ENCODE assay signal across 7 mouse cellular contexts in genomic region chr15:101113176-101113575, GRCm38 (mm10). TPM values are rescaled to one million over a fixed set of nuclear protein-coding genes. Genes with fewer than 3 reads are reported as not detected.
A peak's percentile ranks its signal among the peaks of the same experiment; 100 is the strongest.
DNase-seq lines count a peak whose midpoint lies in the region; ATAC-seq and TF ChIP-seq lines count a peak whose summit lies in the region.

No protein-coding gene starts in this region.

- DNase-seq in 416B (ENCODE audit: low read depth) (peak; percentile 84), CH12.LX (ENCODE audit: extremely low read depth) (no peak), liver (peak; percentile 41)
- DNase-seq in splenic B cell, adult 2 months (ENCODE audit: low read depth, low spot score): peak; percentile 25
- no peak for DNase-seq in right cerebral cortex, postnatal 36 days (ENCODE audit: low spot score in 2 of 2)

- WGBS in heart, embryonic 13.5 days: 60% methylated on average over 8 of the region's 8 CpGs

- H3K9ac ChIP-seq in CH12.LX (ENCODE audit: insufficient read depth, low read depth): no peak overlapping the region
- H3K9ac ChIP-seq in heart, embryonic 13.5 days: no peak overlapping the region

- peaks cover 9% of the 10 kb centered on the region for H3K9me3 ChIP-seq in CH12.LX (replicated peaks; ENCODE audit: low read length)
- peaks cover 4% of the 10 kb centered on the region for H3K9me3 ChIP-seq in heart, embryonic 13.5 days

- no peak for TF ChIP-seq POLR2A in CH12.LX (IDR thresholded peaks at IDR 0.05; ENCODE audit: low read depth, low read length)

- no peak for TF ChIP-seq EP300 in CH12.LX (IDR thresholded peaks at IDR 0.05; ENCODE audit: low read length)

- H3K79me2 ChIP-seq in CH12.LX (replicated peaks; ENCODE audit: control insufficient read depth, extremely low read depth, insufficient read depth, poor library complexity, severe bottlenecking): no peaks in the 10 kb centered on the region

- TF ChIP-seq RAD21 in CH12.LX (IDR thresholded peaks at IDR 0.05; ENCODE audit: low read depth, low read length): no peak

- no peaks in the 10 kb centered on the region for H3K4me1 ChIP-seq in CH12.LX (ENCODE audit: control insufficient read depth in 1 of 2, insufficient read depth in 2 of 2)
- 0 out of 2 replicates have a peak, but pooled peaks cover 2% of the 10 kb centered on the region for H3K4me1 ChIP-seq in heart, embryonic 13.5 days

- dilution Hi-C loops in CH12.LX (cut with MboI; ENCODE audit: extremely low pct_ligation_motif_present, extremely low pct_unique_long_range_greater_than_20kb, low sequenced_read_pairs): no loop called here

- in situ Hi-C loops in CH12.LX (cut with MboI; ENCODE audit: low pct_ligation_motif_present, low pct_unique_long_range_greater_than_20kb, low sequenced_read_pairs): no loop called here

- H3K27ac ChIP-seq in CH12.LX (ENCODE audit: insufficient read depth, low read depth): no peak overlapping the region
- H3K27ac ChIP-seq in heart, embryonic 13.5 days (replicated peaks): peak overlapping the region; percentile 50

- H3K4me3 ChIP-seq in CH12.LX (replicated peaks in 1 of 3; ENCODE audit: low read depth in 2 of 3, low read length in 2 of 3, poor library complexity in 1 of 3): no peak overlapping the region
- no peak overlapping the region for H3K4me3 ChIP-seq in heart, embryonic 13.5 days

- H3K4me2 ChIP-seq in CH12.LX (ENCODE audit: insufficient read depth, low read depth, poor library complexity, severe bottlenecking): no peak overlapping the region
- H3K4me2 ChIP-seq in heart, embryonic 13.5 days: no peak overlapping the region

- no peak for ATAC-seq in heart, embryonic 13.5 days (ENCODE audit: extremely low read depth, insufficient number of reproducible peaks, low FRiP score, low TSS enrichment)
- ATAC-seq in frontal cortex, adult (ENCODE audit: low TSS enrichment): no peak

- no peaks in the 10 kb centered on the region for H3K36me3 ChIP-seq in CH12.LX (replicated peaks in 1 of 2; ENCODE audit: control insufficient read depth in 1 of 2, insufficient read depth in 1 of 2, low read length in 1 of 2)
- no peaks in the 10 kb centered on the region for H3K36me3 ChIP-seq in heart, embryonic 13.5 days
- no peaks in the 10 kb centered on the region for H3K36me3 ChIP-seq in splenic B cell, adult 2 months (ENCODE audit: control insufficient read depth, insufficient read depth, low read length, poor library complexity, severe bottlenecking)

- peaks cover 43% of the 10 kb centered on the region for H3K27me3 ChIP-seq in CH12.LX (replicated peaks)
- H3K27me3 ChIP-seq in heart, embryonic 13.5 days (replicated peaks): peaks cover 14% of the 10 kb centered on the region
- no peaks in the 10 kb centered on the region for H3K27me3 ChIP-seq in splenic B cell, adult 2 months (ENCODE audit: control insufficient read depth, insufficient read depth, low read length, poor library complexity, severe bottlenecking)

- no peak for TF ChIP-seq CTCF in CH12.LX (conservative IDR thresholded peaks at IDR 0.05 in 1 of 2, IDR thresholded peaks at IDR 0.05 in 1 of 2; ENCODE audit: low read depth in 2 of 2, low read length in 2 of 2)

TF ChIP-seq in CH12.LX, 34 proteins besides CTCF, POLR2A, EP300 and RAD21:
- TF ChIP-seq MEF2A (IDR thresholded peaks at IDR 0.05; ENCODE audit: borderline replicate concordance, low read depth, low read length) (no peak), USF1 (IDR thresholded peaks at IDR 0.05; ENCODE audit: low read depth, low read length) (peak; percentile 12; the same call in 1 of the 2 replicates)

RNA-seq across cellular contexts. Expression of gene Ankrd33, which starts 2.4 kb away (rescaled TPM):
- total RNA-seq in CH12.LX (2012; rRNA removed): not detected in 2 replicates
- not detected in 2 replicates for total RNA-seq in CH12.LX (2014; rRNA removed)
- polyA plus RNA-seq in CH12.LX (2012; ENCODE audit: insufficient read length, low read depth): not detected in 2 replicates
- not detected in 2 replicates for polyA plus RNA-seq in heart, embryonic 13.5 days (2015; fragmentation: Nextera tagmentation; extraction: Ambion mirVana)

RNA-seq across cellular contexts. Expression of gene Acvrl1, which starts 15.1 kb away (rescaled TPM):
- total RNA-seq in CH12.LX (2012; rRNA removed) (2.8 and 5.2 TPM in 2 replicates), CH12.LX (2014; rRNA removed) (4.0 and 6.3 TPM in 2 replicates)
- 9.5 and 10.3 TPM in 2 replicates for polyA plus RNA-seq in CH12.LX (2012; ENCODE audit: insufficient read length, low read depth)
- polyA plus RNA-seq in heart, embryonic 13.5 days (2015; fragmentation: Nextera tagmentation; extraction: Ambion mirVana): 7.0 and 7.4 TPM in 2 replicates

RNA-seq across cellular contexts. Expression of gene Fignl2, which starts 34.8 kb away (rescaled TPM):
- total RNA-seq in CH12.LX (2012; rRNA removed): not detected in 2 replicates
- total RNA-seq in CH12.LX (2014; rRNA removed): not detected in 2 replicates
- polyA plus RNA-seq in CH12.LX (2012; ENCODE audit: insufficient read length, low read depth): not detected in 2 replicates
- 0.08 and 0.09 TPM in 2 replicates for polyA plus RNA-seq in heart, embryonic 13.5 days (2015; fragmentation: Nextera tagmentation; extraction: Ambion mirVana)

Comparison
In these comparisons a context has a peak if more than half of its experiments do, and no peak if none do; other contexts are left out.
1. DNase-seq: peak in 416B (single experiment), liver (single experiment) and splenic B cell, adult 2 months (single experiment); none in CH12.LX (single experiment) and right cerebral cortex, postnatal 36 days (0 of 2).